Mouse (Mus musculus): ENCODE measurements around the gene Chd8. TPM values are rescaled to one million over a fixed set of nuclear protein-coding genes. Genes with fewer than 3 reads are reported as not detected.
"Not testable (repeated sequence)": the region's sequence is repeated elsewhere in the genome, so short reads cannot be mapped to it uniquely, and the experiment has no call there.

Gene Chd8
- 30.1 and 35.2 TPM in 2 replicates for polyA plus RNA-seq (2012; rRNA removed)

DNA sequence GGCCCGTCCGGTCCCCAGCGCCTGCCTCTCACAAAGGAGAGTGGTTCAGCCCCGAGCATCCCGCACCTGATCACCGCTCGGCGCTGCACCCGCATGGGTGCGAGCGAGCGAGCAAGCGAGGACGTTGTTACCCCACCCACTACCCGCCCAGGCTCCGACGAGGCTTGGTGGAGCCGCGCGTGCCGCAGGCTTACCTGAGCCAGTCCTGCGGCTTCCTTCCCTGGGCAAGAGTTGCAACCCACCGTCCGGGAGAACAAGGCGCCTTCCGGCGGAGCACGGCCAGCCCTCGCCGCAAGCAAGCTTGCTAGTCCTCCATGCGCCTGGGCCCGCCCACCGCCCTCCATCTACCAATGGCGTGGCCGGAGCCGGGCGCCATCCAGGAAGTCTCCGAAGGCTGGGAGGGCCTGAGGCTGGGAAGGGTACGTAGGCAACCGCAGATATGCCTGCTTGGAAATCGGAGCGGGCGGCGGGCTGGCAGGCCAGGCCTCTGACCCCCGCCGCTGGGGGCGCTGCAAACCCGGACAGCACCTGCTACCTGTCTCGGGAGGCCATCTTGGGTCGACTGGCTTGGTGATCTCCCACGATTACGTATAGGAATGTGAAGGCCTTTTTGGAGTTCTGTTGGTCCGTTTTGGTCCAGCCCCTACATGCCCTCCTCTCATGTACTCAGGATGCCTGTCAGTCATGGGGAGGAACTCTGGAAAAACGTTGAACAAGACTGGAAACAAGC, at the start of gene Chd8:
Gene Chd8 (minus strand): TSS at position 297 of the 730 bp plus-strand sequence.
- DNase-seq (ENCODE audit: low read depth) = peak; percentile 80

DNA sequence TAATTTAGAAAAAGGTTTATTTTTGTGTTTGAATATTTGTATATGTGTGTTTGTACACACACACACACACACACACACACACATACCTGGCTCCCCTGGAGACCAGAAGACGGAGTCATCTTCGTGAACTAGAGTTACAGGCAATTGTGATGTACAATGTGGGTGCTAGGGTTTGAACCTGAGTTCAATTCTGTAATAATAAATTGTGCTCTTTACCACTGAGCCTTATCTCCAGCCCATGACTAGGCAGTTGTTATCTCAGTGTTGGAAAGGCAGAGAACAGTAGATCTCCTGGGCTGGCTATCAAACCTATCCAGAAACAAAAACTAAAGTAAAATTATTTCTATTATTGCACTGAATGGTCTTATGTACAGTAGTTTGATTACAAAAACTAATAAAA, 48.5 kb upstream of the Chd8 start:
- DNase-seq (ENCODE audit: low read depth) = no peak

DNA sequence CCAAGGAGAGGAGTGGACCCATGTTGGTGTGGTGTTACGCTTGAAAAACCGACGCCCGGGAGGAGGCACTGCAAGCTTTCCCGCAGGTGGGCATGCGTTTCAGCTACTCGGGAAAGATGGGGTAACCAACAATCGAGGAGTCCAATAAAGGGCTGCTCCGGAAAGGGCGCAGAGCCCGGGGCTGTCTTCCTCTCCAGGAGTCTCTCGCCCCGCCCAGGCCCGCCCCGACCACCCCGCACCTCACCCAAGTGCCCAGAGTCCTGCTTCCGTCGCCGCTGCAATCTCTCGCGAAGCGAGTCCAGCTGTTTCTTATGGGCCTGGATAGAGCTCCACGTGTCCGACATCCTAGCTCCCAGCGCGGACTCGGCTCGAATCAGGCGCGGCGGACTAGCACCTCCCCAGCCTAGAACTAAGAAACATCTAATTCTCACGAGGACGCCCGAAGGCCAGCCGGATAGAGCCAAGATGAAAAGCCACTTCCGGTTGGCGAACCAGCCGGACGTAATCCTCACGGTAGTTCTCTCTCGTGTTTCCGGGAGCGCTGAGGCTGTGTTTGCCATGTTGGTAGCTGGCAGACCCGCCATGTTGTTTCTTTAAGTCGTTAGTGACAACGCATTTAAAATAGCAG, 47.2 kb upstream of the Chd8 start, which contains the start of gene Mettl3:
Gene Mettl3 (minus strand): TSS at position 485 of the 628 bp plus-strand sequence.
- DNase-seq (ENCODE audit: low read depth) = peak; percentile 77

DNA sequence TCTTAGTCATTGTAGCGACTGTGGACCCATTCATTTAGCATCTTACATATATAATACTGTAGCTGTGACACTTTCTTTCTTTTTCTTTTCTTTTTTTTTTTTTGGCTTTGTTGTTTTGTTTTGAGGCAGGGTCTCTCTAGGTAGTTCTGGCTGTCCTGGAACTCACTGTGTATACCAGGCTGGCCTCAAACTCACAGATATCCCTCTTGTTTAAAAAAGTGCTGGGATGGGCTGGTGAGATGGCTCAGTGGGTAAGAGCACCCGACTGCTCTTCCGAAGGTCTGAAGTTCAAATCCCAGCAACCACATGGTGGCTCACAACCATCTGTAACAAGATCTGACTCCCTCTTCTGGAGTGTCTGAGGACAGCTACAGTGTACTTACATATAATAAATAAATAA, 45.9 kb upstream of the Chd8 start:
- DNase-seq (ENCODE audit: low read depth) = not testable (repeated sequence)

DNA sequence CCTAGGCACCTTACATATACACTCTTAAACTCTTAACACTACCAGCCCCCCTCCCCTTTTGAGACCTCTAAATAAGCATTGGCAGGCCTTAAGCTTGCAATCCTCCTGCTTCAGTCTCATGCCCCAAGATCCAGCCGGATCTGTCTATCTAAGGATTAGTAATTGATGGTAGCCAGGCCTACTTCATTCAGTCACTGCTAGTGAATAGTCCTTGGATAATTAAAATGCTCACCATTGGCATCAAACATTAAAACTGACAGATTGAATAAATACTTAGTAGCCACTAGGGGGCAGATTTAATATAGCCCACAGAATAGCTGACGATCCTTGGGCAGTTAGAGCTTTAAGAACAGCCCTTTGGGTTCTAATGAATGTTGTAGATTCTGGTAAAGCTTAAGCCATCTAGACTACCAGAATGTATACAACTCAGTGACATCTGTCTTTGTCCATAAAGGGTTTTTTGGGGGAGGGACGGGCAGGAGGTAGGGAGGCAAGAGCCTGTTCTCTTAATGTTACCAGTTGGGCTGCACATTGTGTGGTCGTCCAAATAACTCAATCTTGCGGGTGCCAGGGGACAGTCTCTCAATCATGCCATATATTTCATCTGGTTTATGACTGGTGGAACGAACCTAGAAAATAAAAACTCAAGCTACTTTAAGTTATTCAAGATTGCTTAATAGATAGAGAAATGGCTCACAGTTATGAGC, 38.1 kb upstream of the Chd8 start:
- DNase-seq (ENCODE audit: low read depth) = no peak

DNA sequence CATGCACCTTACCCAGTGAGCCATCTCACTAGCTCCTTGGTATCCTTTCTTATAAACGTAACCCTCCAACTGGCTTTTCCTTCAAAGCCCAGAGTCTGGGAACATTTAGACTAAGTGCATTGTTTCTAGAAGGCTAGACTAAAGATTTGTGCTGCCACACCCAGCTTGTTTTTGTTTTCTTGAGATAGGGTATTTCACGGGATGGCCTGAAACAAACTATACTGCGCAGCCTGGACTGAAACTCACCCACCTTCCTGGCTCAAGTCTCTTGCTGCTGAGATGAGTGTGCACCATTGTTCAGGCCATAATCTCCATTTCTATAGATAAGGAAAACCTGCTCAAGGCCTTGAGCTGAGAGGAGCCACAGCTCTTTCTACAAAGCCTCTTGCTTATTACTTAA, 26.6 kb upstream of the Chd8 start:
- no peak for DNase-seq (ENCODE audit: low read depth)

DNA sequence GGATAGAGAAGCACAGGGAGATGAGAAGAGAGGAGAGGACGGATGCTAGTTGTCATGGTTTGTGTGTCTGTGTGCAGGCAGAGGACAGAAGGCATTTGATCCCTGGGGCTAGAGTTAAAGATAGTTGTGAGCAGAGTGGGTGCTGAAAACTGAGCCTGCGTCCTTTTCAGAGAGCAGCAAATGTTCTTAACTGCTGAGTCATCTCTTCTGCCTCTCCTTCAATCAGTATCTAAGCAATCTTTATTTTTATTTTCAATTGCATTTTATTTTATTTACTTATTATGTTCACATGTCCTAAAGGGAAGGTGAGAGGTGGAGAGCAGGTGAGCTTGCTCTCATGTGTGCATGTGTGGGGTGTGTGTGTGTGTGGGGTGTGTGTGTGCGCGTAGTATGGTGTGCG, 26.0 kb upstream of the Chd8 start:
- DNase-seq (ENCODE audit: low read depth) = no peak

DNA sequence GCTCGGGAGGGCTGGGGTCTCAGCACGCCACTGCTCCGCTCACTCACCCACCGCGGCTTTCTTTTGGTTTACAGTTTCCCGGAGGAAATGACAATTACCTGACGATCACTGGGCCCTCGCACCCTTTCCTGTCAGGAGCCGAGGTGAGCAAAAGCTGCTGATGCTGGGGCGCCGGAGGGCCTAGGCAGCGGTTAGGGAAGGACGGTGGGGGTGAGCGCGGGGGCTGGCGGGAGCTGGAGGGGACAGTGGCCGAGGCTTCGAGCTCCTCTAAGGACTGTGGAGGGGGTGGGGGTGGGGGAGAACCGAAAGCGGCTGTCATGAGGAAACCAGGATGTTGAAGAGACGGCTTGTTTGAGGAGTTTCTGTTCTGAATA, 22.2 kb upstream of the Chd8 start:
- no peak for DNase-seq (ENCODE audit: low read depth)

DNA sequence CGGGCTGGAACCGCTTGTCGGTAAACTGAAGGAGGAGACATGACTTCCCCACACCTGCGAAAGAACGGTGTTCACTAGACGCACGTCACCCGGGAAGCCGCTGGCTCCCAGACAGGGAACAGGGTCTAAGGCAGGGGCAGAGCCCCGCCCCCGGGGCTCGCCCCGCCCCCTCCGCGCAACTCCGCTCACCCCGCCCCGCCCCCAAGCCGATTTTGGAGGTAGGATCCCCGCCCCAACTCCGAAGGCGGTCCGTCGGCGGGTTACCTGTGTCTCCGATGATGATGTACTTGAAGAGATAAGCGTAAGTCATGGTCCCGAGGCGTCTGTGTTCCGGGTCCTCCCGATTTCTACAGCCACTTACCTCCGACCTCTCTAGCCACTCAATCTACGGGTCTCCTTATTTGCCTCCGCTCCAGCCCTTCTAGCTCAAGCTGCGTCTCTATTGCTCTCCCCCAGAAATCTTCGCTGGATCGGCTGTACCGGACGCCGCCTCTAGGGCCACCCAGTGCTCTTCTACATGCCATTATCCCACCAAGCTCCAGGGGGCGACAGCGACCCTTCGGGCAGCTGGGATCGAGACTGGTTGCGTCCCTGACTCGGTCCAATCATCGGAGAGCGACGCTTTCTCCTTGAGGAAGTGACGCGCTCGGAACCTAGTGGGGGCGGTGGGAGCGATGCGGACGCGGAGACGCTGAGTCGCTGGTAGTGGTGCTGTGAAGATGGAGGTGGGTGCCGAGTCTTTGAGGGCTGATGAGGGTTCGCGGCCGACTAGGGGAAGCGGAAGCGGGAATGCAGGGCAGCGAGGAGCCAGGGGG, 21.6 kb upstream of the Chd8 start, which contains the start of the genes Tox4 and Rab2b:
Gene Tox4 (plus strand): TSS at position 215 of the 815 bp plus-strand sequence.
Gene Rab2b (minus strand): TSS at position 614 of the 815 bp plus-strand sequence.
- peak; percentile 93 for DNase-seq (ENCODE audit: low read depth)

DNA sequence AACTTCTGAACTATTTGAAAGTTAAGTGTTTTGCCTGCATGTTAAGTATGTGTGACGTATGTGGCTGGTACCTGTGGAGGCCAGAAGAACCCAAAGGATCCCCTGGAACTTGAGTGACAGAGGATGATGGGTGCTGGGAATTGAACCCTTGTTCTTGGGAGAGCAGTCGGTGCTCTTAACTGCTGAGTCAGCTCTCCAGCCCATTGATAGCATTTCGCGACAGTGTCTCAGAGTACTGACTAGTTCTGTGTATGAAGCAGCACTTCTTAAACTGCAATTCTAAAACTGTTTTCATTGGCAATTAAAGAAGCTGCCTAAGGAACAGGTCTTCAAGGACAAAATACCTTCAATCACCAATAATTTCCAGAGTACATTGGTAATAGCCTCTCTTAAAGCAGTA, 19.6 kb upstream of the Chd8 start:
- no peak for DNase-seq (ENCODE audit: low read depth)

DNA sequence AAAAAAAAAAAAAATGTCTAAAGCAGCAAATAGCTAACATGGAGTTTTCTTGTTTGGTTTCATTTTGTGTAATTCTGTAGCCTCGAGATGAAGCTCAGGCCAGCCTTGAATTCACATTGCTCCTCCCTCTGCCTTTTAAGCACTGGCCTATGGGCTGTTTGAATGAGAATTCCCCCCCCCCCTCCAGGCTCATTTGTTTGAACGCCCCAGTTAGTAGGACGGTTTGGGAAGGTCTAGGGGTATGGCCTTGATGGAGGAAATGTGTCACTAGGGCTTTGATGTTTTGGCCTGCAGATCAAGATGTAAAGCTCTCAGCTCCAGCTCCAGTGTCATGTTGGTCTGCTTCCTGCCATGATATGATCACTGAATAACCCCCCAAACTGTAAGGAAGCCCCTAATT, 15.2 kb upstream of the Chd8 start:
- no peak for DNase-seq (ENCODE audit: low read depth)

DNA sequence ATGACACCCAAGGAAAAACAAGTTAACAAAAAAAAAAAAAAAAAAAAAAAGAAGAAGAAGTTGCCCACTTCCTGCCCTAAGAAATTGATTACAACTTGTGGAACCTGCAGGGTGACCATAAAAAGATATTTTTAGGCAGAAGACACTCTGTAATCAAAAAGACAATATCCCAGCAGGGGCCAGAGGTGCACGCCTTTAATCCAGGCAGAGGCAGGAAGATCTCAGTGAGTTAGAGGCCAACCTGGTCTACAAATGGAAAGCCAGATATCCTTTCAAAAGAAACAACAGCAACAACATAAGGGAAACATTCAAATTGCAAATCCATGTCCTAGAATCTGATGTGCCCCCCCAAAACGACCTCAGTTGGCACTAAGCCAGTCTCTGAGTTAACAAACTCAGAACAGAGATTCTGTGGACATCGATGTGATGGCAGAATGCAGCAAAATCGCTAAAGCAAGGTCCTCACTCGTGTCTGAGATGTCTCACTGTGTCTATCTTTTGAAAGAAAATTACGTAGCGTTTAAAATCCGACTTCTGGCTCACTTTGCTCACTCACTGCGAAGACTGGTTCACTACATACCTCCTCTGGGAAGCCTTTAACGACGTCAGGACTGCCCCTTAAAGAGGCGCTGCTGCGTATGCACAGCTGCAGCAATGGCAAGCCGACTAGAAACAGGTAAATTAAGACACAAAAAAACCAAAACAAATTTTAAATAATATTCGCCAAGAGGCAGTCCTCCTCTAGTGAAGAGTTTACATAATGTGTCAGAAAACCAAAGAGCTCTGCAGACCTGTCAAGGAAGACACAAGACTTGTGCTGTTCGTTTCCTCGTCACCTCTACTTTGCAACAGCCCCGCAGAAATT, 1.0 kb downstream of the Chd8 start:
- no peak for DNase-seq (ENCODE audit: low read depth)

DNA sequence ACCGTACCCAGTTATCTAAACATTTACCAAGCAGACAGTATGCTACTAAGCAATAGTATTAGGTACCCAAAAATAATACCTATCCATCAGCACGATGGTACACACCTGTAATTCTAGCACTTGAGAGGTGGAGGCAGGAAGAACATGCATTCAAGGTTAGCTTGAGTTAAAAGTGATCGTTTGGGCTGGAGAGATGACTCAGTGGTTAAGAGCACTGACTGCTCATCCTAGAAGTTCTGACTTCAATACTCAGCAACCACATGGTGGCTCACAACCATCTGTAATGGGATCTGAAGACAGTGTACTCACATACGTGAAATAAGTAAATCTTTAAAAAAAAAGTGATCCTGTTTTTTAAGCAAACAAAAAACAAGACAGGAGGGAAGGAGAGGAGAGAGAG, 11.5 kb downstream of the Chd8 start:
- DNase-seq (ENCODE audit: low read depth) = no peak

DNA sequence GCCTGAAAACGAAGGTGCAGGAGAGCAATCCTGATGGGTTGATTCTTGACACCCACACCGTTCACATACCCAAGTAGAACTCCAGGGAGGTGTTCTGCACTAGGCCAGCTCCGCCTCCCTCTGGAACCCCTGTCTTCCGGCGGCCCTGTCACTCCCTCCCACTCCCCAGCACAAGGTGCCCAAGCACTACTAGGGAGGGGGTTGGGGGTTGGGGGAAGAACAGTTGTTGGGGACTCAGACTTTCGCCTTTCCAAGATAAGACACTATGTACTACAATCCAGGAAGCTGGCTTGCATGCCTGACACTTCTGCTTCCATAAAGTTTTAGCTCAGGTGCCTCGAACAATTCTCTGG, 12.9 kb downstream of the Chd8 start:
- no peak for DNase-seq (ENCODE audit: low read depth)

DNA sequence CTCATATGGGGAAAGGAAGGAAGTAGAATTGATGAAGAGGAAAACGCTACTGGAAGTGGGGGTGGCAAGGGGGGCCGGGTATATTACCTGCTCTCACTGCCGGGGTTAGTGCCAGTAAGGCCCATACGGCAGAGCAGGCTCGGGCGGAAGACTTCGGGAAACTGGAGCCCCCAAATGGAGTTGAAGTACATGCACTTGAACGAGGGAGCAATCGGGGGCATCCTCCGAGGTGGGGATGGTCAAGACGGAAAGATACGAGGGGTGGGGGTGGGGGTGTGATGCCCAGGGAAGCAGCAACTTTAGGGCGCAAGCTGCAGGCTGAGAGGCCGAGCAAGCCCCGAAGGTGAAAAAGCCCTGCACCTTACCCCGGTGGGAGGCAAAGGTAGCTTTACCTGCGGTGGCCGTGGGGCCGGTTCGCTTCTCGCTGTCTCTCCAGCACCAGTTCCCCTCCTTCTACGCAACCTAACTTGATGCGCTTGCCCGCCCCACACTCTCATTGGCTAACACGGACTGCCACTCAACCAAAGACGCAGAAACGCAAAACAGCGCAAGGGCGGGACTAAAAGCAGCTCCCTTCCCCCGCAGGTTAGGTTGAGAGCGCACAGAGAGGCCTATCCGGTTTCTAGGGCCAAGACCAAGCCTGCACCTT, 13.4 kb downstream of the Chd8 start:
- peak; percentile 93 for DNase-seq (ENCODE audit: low read depth)

DNA sequence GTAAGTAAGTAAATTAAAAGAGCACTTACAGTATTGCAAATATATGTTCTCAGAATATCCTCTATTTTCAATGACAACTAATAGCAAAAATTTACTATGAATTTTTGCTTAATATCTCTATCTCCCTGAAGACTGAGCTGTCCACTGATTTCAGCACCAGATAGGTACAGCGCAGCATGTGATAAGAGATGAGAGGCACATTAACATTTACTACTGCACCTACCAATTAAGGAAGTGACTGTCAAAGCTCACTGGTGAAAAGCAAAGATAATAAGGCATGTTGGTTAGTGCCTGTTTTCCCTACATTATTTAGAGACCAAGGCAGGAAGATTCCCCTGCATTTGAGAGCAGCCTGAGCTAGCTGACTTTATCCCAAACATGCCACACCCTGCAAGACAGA, 21.4 kb downstream of the Chd8 start:
- DNase-seq (ENCODE audit: low read depth) = no peak

DNA sequence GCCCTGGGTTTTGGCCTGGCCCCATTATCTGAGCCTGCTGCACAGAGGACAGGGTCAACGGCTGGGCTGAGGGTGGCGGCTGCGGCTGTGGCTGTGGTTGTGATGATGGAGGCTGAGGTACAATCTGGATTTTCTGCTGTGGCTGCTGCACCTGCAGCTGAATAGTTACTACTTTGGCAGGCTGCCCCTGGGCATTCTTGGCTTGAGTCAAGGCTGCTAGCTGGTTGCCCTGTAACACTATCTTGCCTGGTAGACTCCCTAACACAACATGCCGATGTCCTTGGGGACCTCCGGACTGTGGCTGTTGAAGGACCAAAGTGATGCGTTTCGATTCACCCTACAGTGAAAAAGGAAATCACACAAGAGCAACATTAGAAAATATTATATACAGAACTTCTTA, 22.4 kb downstream of the Chd8 start:
- no peak for DNase-seq (ENCODE audit: low read depth)

DNA sequence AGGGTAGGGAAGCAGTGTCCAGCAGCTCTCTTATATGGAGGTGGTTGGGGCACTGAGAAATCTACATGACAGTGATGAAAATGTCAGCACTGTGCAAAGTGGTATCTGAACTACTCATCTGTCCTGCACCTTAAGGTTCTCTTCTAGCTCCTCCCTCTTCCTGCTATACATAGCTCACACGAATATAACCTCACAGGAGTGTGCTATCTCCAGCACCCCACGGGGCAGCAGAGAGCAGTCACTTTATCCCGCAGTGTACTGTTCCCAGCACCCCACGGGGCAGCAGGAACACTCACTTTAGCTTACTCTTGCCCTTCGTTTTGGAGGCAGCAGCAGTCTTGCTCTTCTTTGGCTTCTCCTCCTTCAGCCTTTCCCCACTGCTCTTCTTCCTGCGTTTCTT, 25.3 kb downstream of the Chd8 start:
- DNase-seq (ENCODE audit: low read depth) = no peak

DNA sequence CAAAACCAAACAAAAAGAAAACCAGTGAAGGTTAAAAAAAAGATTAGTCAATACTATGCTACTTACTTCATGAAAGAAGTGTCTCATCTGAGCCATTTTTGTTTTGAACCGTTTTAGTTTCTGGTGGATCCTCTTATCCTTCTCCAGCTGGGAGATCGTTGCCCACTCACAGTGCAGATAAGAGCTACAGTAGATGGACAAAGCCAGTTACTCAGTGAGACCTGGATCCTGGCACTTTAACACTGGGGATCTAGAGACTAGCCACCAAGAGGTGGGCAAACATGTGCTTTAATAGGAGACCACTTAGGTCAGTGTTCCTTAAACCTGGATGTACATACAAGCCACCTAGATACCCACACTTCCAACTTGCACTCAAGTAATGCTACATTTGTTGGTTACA, 31.6 kb downstream of the Chd8 start:
- DNase-seq (ENCODE audit: low read depth) = no peak

DNA sequence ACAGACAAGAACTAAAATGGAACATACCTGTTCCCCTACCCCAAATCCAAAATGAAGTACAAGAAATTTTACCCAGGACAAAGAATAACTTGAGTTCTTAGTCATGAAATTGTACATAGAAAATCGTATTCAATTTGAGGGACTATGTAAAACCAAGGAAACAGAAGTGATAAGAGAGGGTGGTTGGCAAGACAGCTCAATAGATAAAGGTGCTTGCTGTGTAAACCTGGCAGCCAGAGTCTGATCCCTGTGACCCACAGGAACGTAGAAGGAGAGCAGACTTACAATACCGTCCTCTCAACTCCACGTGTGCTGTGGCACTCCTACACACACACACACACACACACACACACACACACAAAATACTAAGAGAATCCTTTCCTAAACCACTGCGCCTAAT, 40.3 kb downstream of the Chd8 start:
- no peak for DNase-seq (ENCODE audit: low read depth)

DNA sequence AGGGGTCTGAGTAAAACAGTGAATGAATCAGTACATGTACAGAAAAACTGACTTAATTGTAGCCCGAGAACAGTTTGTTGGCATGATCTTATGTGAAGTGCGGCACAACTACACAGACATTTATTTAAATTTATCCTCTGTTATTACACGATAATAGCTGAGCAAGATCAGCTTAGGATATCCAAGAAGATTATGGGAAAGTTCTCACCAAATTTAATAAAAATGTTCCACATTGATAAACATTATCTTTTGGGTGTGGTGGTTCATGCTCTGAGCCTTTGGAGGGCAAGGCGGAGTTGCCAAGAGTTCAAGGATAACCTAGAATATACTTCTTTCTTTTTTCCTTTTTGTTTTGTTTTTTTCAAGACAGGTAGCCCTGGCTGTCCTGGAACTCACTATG, 58.2 kb downstream of the Chd8 start:
- no peak for DNase-seq (ENCODE audit: low read depth)
